In genomic region chr7:101456318-101456717, GRCm38 (mm10) we compare ENCODE assay signal across 21 mouse cellular contexts. TPM values are rescaled to one million over a fixed set of nuclear protein-coding genes. Genes with fewer than 3 reads are reported as not detected.
DNase-seq lines count a peak whose midpoint lies in the region; ATAC-seq and TF ChIP-seq lines count a peak whose summit lies in the region.
"Had no signal": no experiment of that assay in that cellular context is flagged by ENCODE, and none has a peak within 500 bp of the region (broad histone marks: within the 10 kb centered on the region; RNA-seq: fewer than 3 reads in every experiment).

No protein-coding gene starts in this region.

- 63% methylated on average over 4 of the region's 4 CpGs for WGBS in heart, embryonic 13.5 days
- 70% methylated on average over 4 of the region's 4 CpGs for WGBS in midbrain, embryonic 10.5 days
- WGBS in midbrain, embryonic 13.5 days = 66% methylated on average over 4 of the region's 4 CpGs
- 76% methylated on average over 4 of the region's 4 CpGs for WGBS in small intestine, adult 2 months

- no peak overlapping the region for H3K27ac ChIP-seq in heart, embryonic 13.5 days (replicated peaks)
- peak overlapping the region; percentile 86 for H3K27ac ChIP-seq in layer of hippocampus, adult 2 months
- H3K27ac ChIP-seq in midbrain, embryonic 10.5 days (replicated peaks) = peak overlapping the region; percentile 39; the same call in 1 of the 2 replicates
- H3K27ac ChIP-seq in midbrain, embryonic 13.5 days = no peak overlapping the region
- H3K27ac ChIP-seq in small intestine, adult 2 months (ENCODE audit: insufficient read depth, low read depth, low read length) = 0 out of 2 replicates have a peak overlapping the region, but pooled peaks have one; percentile 27
- H3K27ac ChIP-seq: forebrain, embryonic 13.5 days; limb, embryonic 13.5 days had no signal

- H3K4me1 ChIP-seq in heart, embryonic 13.5 days = peaks cover 29% of the 10 kb centered on the region
- peaks cover 39% of the 10 kb centered on the region for H3K4me1 ChIP-seq in midbrain, embryonic 10.5 days
- peaks cover 25% of the 10 kb centered on the region for H3K4me1 ChIP-seq in midbrain, embryonic 13.5 days (replicated peaks)
- H3K4me1 ChIP-seq in small intestine, adult 2 months (ENCODE audit: control insufficient read depth, insufficient read depth, insufficient read length, low read length) = peaks cover 3% of the 10 kb centered on the region
- H3K4me1 ChIP-seq: limb, embryonic 13.5 days had no signal

- no peak for ATAC-seq in heart, embryonic 13.5 days (ENCODE audit: extremely low read depth, insufficient number of reproducible peaks, low FRiP score, low TSS enrichment)
- no peak for ATAC-seq in midbrain, embryonic 13.5 days
- no peak for ATAC-seq in monocyte, adult 5-6 weeks (replicated peaks; ENCODE audit: insufficient number of reproducible peaks, low FRiP score, low TSS enrichment, poor library complexity, severe bottlenecking)
- ATAC-seq: forebrain, embryonic 13.5 days; lung, postnatal 0 days had no signal

- no peaks in the 10 kb centered on the region for H3K36me3 ChIP-seq in heart, embryonic 13.5 days
- H3K36me3 ChIP-seq in midbrain, embryonic 10.5 days = no peaks in the 10 kb centered on the region
- no peaks in the 10 kb centered on the region for H3K36me3 ChIP-seq in midbrain, embryonic 13.5 days
- no peaks in the 10 kb centered on the region for H3K36me3 ChIP-seq in small intestine, adult 2 months (ENCODE audit: control insufficient read depth, insufficient read depth, low read length)
- H3K36me3 ChIP-seq: limb, embryonic 13.5 days had no signal

- H3K9me3 ChIP-seq in heart, embryonic 13.5 days = no peaks in the 10 kb centered on the region
- no peaks in the 10 kb centered on the region for H3K9me3 ChIP-seq in midbrain, embryonic 10.5 days (replicated peaks)
- H3K9me3 ChIP-seq in midbrain, embryonic 13.5 days = no peaks in the 10 kb centered on the region
- H3K9me3 ChIP-seq: forebrain, embryonic 13.5 days; limb, embryonic 13.5 days had no signal

- TF ChIP-seq POLR2A in small intestine, adult 2 months (IDR thresholded peaks at IDR 0.05; ENCODE audit: low read depth, low read length) = no peak

- no peak overlapping the region for H3K4me2 ChIP-seq in heart, embryonic 13.5 days
- H3K4me2 ChIP-seq in midbrain, embryonic 13.5 days (replicated peaks) = no peak overlapping the region
- H3K4me2 ChIP-seq: forebrain, embryonic 13.5 days; limb, embryonic 13.5 days had no signal

- TF ChIP-seq CTCF in layer of hippocampus, adult 2 months (conservative IDR thresholded peaks at IDR 0.05) = no peak
- TF ChIP-seq CTCF in small intestine, adult 2 months (IDR thresholded peaks at IDR 0.05; ENCODE audit: extremely low read depth, insufficient read length, insufficient replicate concordance, low read depth, low read length) = no peak

- no peak overlapping the region for H3K4me3 ChIP-seq in heart, embryonic 13.5 days
- H3K4me3 ChIP-seq in layer of hippocampus, adult 2 months = peak overlapping the region; percentile 23
- no peak overlapping the region for H3K4me3 ChIP-seq in midbrain, embryonic 10.5 days
- H3K4me3 ChIP-seq in midbrain, embryonic 13.5 days (replicated peaks) = no peak overlapping the region
- no peak overlapping the region for H3K4me3 ChIP-seq in small intestine, adult 2 months (ENCODE audit: low read depth, low read length)
- H3K4me3 ChIP-seq: forebrain, embryonic 13.5 days; limb, embryonic 13.5 days had no signal

- no peak for DNase-seq in heart, adult 9 months (ENCODE audit: low spot score in 2 of 2)
- DNase-seq in layer of hippocampus, adult 2 months (ENCODE audit: low spot score in 2 of 2) = no peak
- DNase-seq in layer of hippocampus, postnatal 25 days (ENCODE audit: extremely low spot score in 1 of 2, low spot score in 1 of 2) = no peak
- DNase-seq in midbrain, embryonic 10.5 days (ENCODE audit: low spot score) = no peak
- DNase-seq: cerebellum, adult 11 months; cerebellum, postnatal 14 days; right cerebral cortex, postnatal 4 days; thymus, adult 18-20 months had no signal

- H3K9ac ChIP-seq in heart, embryonic 13.5 days = peak overlapping the region; percentile 44; the same call in 1 of the 2 replicates
- no peak overlapping the region for H3K9ac ChIP-seq in midbrain, embryonic 13.5 days (replicated peaks)
- H3K9ac ChIP-seq: forebrain, embryonic 13.5 days; limb, embryonic 13.5 days had no signal

- H3K27me3 ChIP-seq in heart, embryonic 13.5 days (replicated peaks) = peaks cover 84% of the 10 kb centered on the region
- peaks cover 61% of the 10 kb centered on the region for H3K27me3 ChIP-seq in midbrain, embryonic 10.5 days (ENCODE audit: low read depth, poor library complexity, severe bottlenecking)
- H3K27me3 ChIP-seq in midbrain, embryonic 13.5 days = peaks cover 39% of the 10 kb centered on the region
- peaks cover 6% of the 10 kb centered on the region for H3K27me3 ChIP-seq in small intestine, adult 2 months (ENCODE audit: control insufficient read depth, insufficient read depth, low read length)

RNA-seq across cellular contexts. Expression of gene Pde2a, which starts 34.8 kb away (rescaled TPM):
- 10.4 and 11.5 TPM in 2 replicates for polyA plus RNA-seq in heart, embryonic 13.5 days (2015; fragmentation: Nextera tagmentation; extraction: Ambion mirVana)
- total RNA-seq in layer of hippocampus, adult 2 months (2021) = 100 to 1,000 TPM; 300 to 318 TPM
- total RNA-seq in layer of hippocampus, postnatal 25 days (2021) = 100 to 1,000 TPM; 295 to 297 TPM
- 11.9 and 13.4 TPM in 2 replicates for polyA plus RNA-seq in midbrain, embryonic 10.5 days (2016; fragmentation: Nextera tagmentation; extraction: Ambion mirVana)
- polyA plus RNA-seq in midbrain, embryonic 13.5 days (2015; fragmentation: Nextera tagmentation; extraction: Ambion mirVana) = 16.6 and 18.9 TPM in 2 replicates
- polyA plus RNA-seq in small intestine, adult 2 months (2012; rRNA removed) = 11.4 and 17.6 TPM in 2 replicates
- 13.4 to 111 TPM (median 54.4 TPM) in 3 replicates for total RNA-seq in monocyte, adult 5-6 weeks (2017)

RNA-seq across cellular contexts. Expression of gene Gm45837, which starts 45.6 kb away (rescaled TPM):
- not detected in 2 replicates for polyA plus RNA-seq in heart, embryonic 13.5 days (2015; fragmentation: Nextera tagmentation; extraction: Ambion mirVana)
- 1 to 10 TPM in 1 of 2 experiments, not detected in 1; 2.4 TPM for total RNA-seq in layer of hippocampus, adult 2 months (2021)
- total RNA-seq in layer of hippocampus, postnatal 25 days (2021) = not detected
- polyA plus RNA-seq in midbrain, embryonic 10.5 days (2016; fragmentation: Nextera tagmentation; extraction: Ambion mirVana) = 3.0 TPM in 1 of 2 replicates, not detected in the other
- not detected in 2 replicates for polyA plus RNA-seq in midbrain, embryonic 13.5 days (2015; fragmentation: Nextera tagmentation; extraction: Ambion mirVana)
- 0.51 TPM in 1 of 2 replicates, not detected in the other for polyA plus RNA-seq in small intestine, adult 2 months (2012; rRNA removed)
- 8.9 to 28.8 TPM (median 12.5 TPM) in 3 replicates for total RNA-seq in monocyte, adult 5-6 weeks (2017)
- total RNA-seq: ES-E14; heart, postnatal 36 days; megakaryocyte-erythroid progenitor cell, adult 5-6 weeks had no signal
- polyA plus RNA-seq: forebrain, embryonic 13.5 days; gonadal fat pad, adult 2 months; neural tube, embryonic 14.5 days; urinary bladder, adult 2 months had no signal

Comparison
In these comparisons a context has a peak if more than half of its experiments do, and no peak if none do; other contexts are left out.
1. H3K27ac ChIP-seq: peak in layer of hippocampus, adult 2 months (single experiment), midbrain, embryonic 10.5 days (single experiment) and small intestine, adult 2 months (single experiment); none in heart, embryonic 13.5 days (single experiment) and midbrain, embryonic 13.5 days (single experiment).